Mouse (Mus musculus) limb, embryonic 11.5 days (tissue): ENCODE data around the gene Zic1. TPM values are rescaled to one million over a fixed set of nuclear protein-coding genes. Genes with fewer than 3 reads are reported as not detected.

Experiments used
- ATAC-seq: fragments of 200-750 bp; cut with Nextera tagmentation; 2 replicates; pipeline ENCODE4 v1.8.0; 2017; ENCODE audit warnings: low read depth; ENCODE audit not compliant: insufficient number of reproducible peaks, low FRiP score, low TSS enrichment
- DNase-seq: peaks from one replicate; pipeline ENCODE4 v3.0.0-alpha.2; 2015; ENCODE audit warnings: low spot score
- H3K27ac ChIP-seq: fragments of 300-500 bp; sonication (generic); replicated peaks from 2 replicates; pipeline ENCODE4 v1.5.1; 2014; ENCODE audit warnings: low read depth, mild to moderate bottlenecking, low read length
- H3K27me3 ChIP-seq: fragments of 300-500 bp; sonication (generic); 2 replicates; pipeline ENCODE4 v1.6.1; 2014; ENCODE audit warnings: mild to moderate bottlenecking, low read length, mixed read lengths; ENCODE audit not compliant: control insufficient read depth, insufficient read depth
- H3K36me3 ChIP-seq: fragments of 300-500 bp; sonication (generic); 2 replicates; pipeline ENCODE4 v1.6.1; 2014; ENCODE audit warnings: mild to moderate bottlenecking, low read length, moderate library complexity, mixed read lengths; ENCODE audit not compliant: control insufficient read depth, insufficient read depth
- H3K4me1 ChIP-seq: fragments of 300-500 bp; sonication (generic); 2 replicates; pipeline ENCODE4 v1.6.1; 2014; ENCODE audit warnings: low read length, mixed read lengths; ENCODE audit not compliant: control insufficient read depth, insufficient read depth
- H3K4me2 ChIP-seq: fragments of 300-500 bp; sonication (generic); 2 replicates; pipeline ENCODE4 v1.6.1; 2014; ENCODE audit warnings: low read depth, mild to moderate bottlenecking, moderate library complexity; ENCODE audit not compliant: severe bottlenecking
- H3K4me3 ChIP-seq: fragments of 300-500 bp; sonication (generic); 2 replicates; pipeline ENCODE4 v1.5.1; 2014; ENCODE audit warnings: low read depth, low read length
- H3K9ac ChIP-seq: fragments of 300-500 bp; sonication (generic); 2 replicates; pipeline ENCODE4 v1.6.1; 2014; ENCODE audit warnings: mild to moderate bottlenecking, low read length
- H3K9me3 ChIP-seq: fragments of 300-500 bp; sonication (generic); 2 replicates; pipeline ENCODE4 v1.6.1; 2016; ENCODE audit warnings: low read length; ENCODE audit not compliant: control insufficient read depth
- WGBS: fragments of 180-500 bp; shearing (Covaris S2); extraction: QIAGEN DNeasy Blood & Tissue Kit; methylation state at CpG from one replicate; pipeline ENCODE4 v1.1.7; 2014; 5-methylcytosine and 5-hydroxymethylcytosine counted together
- polyA plus RNA-seq: library from polyadenylated mRNA; unstranded; fragments of >200 nt; fragmentation: Nextera tagmentation; extraction: Ambion mirVana; gene quantifications from 2 replicates; pipeline ENCODE4 v1.2.1, GENCODE M21; 2014

Zic1 gene
- polyA plus RNA-seq, 1 experiment from 2014 or later, result 0.27 TPM

DNA sequence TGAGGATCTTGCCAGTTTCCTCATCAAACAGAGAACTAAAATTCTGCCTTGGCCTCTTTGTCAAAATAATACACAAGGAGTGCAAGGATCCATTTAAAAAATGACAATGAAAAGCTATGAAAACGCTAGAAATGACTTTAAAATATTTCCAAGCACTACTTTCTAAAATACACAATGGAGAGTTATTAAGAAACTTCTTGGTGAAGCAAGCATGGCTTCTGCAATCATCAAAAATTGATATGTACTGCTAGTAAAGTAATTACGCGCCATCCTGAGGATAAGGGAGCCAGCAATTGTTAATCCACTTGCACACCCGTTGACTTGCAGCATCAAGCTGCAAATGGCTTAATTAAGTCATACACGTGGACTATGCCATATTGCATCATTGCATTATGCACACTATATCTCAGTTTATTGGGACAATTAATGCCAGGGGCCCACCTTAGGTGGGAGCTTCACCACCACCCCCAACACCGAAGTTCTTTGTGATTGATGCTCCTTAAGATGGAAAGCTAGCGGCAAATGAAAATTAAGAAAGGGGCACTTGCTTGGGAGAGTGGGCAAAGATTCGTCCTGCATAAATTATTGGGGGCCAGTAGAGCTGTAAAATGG, 35.0 kb upstream of the Zic1 start:
- Histone ChIP-seq H3K9me3 (no peaks in the 10 kb centered on the region), H3K27ac (no peak overlapping the region), H3K9ac (no peak overlapping the region), H3K4me3 (no peak overlapping the region), H3K36me3 (no peaks in the 10 kb centered on the region), H3K27me3 (peaks cover 90% of the 10 kb centered on the region), H3K4me2 (no peak overlapping the region), H3K4me1 (no peaks in the 10 kb centered on the region)
- no peak for ATAC-seq
- WGBS, result 6% methylated on average over 8 of the region's 8 CpGs
- DNase-seq, result peak; percentile 24

DNA sequence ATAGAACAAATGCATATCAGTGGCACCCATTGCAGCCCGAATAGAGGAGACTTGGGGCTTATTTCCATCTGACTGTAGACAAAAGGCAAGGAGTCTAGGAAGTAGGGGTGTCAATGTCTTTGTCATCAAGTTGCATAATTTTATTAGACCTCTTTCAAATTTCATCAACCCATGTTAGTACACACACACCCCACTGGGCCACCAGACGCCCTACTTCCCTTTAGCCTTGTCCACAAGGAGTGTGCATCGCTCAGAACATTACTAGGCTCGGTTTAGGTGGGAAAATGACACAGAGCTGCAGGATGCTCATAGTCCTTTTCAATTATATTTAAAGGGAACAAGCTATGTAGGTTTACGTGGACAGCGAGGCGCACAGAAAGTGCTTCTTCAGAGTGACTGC, 34.4 kb upstream of the Zic1 start:
- H3K27ac ChIP-seq, result no peak overlapping the region
- DNase-seq (no peak), ATAC-seq (no peak)
- H3K4me1 ChIP-seq, result no peaks in the 10 kb centered on the region
- peaks cover 90% of the 10 kb centered on the region for H3K27me3 ChIP-seq
- H3K36me3 ChIP-seq, result no peaks in the 10 kb centered on the region
- H3K4me2 ChIP-seq, result no peak overlapping the region
- H3K4me3 ChIP-seq, result no peak overlapping the region
- H3K9ac ChIP-seq, result no peak overlapping the region
- WGBS, result 13% methylated on average over 7 of the region's 7 CpGs
- no peaks in the 10 kb centered on the region for H3K9me3 ChIP-seq

- H3K4me2 ChIP-seq, result no peak overlapping the region
- no peaks in the 10 kb centered on the region for H3K9me3 ChIP-seq
- WGBS, result 6% methylated on average over 14 of the region's 14 CpGs
- peaks cover 86% of the 10 kb centered on the region for H3K27me3 ChIP-seq
- H3K4me1 ChIP-seq, result no peaks in the 10 kb centered on the region
- ATAC-seq (no peak), DNase-seq (peak; percentile 25)
- no peak overlapping the region for H3K4me3 ChIP-seq
- no peak overlapping the region for H3K27ac ChIP-seq
- no peak overlapping the region for H3K9ac ChIP-seq
- no peaks in the 10 kb centered on the region for H3K36me3 ChIP-seq
Measured at GRCm38 (mm10) chr9:91395066-91395772, 29.6 kb upstream of the Zic1 start.

- Histone ChIP-seq H3K9me3 (no peaks in the 10 kb centered on the region), H3K4me3 (no peak overlapping the region), H3K36me3 (no peaks in the 10 kb centered on the region), H3K4me1 (no peaks in the 10 kb centered on the region), H3K27ac (no peak overlapping the region), H3K27me3 (peaks cover 88% of the 10 kb centered on the region), H3K9ac (no peak overlapping the region), H3K4me2 (no peak overlapping the region)
- WGBS, result 2% methylated on average over 14 of the region's 14 CpGs
- ATAC-seq, result no peak
- no peak for DNase-seq
Measured at GRCm38 (mm10) chr9:91394211-91394646, 28.6 kb upstream of the Zic1 start.

DNA sequence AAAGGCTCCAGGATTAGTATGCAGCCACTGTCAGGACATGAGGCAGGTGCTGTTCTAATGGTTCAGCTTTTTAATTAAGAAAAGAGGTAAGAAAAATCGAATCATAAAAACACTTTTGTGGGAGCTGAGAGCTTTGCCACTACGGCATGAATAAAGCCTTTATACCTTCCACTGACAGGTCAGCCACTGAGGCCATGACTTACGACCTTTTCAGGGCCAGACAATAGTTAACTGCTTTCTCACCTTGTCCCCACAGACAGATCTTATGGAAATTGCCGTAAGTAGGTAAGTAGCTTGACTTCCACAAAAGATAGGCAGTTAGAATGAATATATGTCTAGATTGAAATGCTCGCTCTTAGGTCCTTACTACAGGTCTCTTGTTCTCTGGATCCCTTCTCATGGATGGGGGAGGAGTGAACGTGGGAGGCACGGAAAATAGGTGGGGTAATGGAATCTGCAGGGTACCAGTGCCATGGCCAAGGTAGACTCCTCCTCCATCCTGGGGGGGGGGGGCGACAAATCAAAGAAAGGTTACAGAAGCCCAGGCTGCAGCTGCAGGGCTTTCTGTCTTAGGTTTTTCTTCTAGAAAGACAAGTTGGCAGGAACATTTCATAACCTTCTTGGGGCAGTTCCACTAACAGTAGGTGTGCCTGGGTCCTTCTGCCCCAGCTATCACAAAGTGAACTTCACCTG, 27.9 kb upstream of the Zic1 start:
- WGBS, result 5% methylated on average over 7 of the region's 8 CpGs
- Histone ChIP-seq H3K27ac (no peak overlapping the region), H3K4me1 (no peaks in the 10 kb centered on the region), H3K36me3 (no peaks in the 10 kb centered on the region), H3K4me3 (no peak overlapping the region), H3K27me3 (peaks cover 85% of the 10 kb centered on the region), H3K9ac (no peak overlapping the region), H3K9me3 (no peaks in the 10 kb centered on the region), H3K4me2 (no peak overlapping the region)
- no peak for ATAC-seq
- peak; percentile 26 for DNase-seq

GRCm38 (mm10) chr9:91388173-91388572, 22.6 kb upstream of the Zic1 start:
- Histone ChIP-seq H3K4me3 (no peak overlapping the region), H3K27ac (no peak overlapping the region), H3K36me3 (no peaks in the 10 kb centered on the region), H3K4me1 (no peaks in the 10 kb centered on the region), H3K4me2 (no peak overlapping the region), H3K9ac (no peak overlapping the region), H3K9me3 (no peaks in the 10 kb centered on the region), H3K27me3 (peaks cover 83% of the 10 kb centered on the region)
- 2% methylated on average over 4 of the region's 4 CpGs for WGBS
- DNase-seq (peak; percentile 29), ATAC-seq (no peak)

DNA sequence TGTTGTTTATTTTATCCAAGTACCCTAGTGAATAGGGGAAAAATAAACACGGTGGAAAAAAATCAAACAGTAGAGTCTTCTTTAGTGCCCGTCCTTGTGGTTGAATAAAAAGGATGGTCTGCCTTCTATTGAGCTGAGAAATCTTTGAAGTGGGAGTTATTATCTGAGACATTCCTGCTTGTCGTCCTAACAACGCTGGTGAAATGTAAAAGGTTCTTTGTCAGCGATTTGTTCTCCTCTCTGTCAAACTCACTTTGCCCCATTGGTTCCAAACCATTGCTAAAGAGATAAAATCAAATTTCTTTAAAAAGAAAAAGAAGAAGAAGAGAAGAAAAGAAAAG, 22.1 kb upstream of the Zic1 start:
- under 1% methylated on average over 5 of the region's 5 CpGs for WGBS
- H3K4me3 ChIP-seq, result no peak overlapping the region
- no peaks in the 10 kb centered on the region for H3K4me1 ChIP-seq
- H3K27me3 ChIP-seq, result peaks cover 85% of the 10 kb centered on the region
- H3K27ac ChIP-seq, result no peak overlapping the region
- H3K9me3 ChIP-seq, result no peaks in the 10 kb centered on the region
- ATAC-seq (no peak), DNase-seq (no peak)
- no peaks in the 10 kb centered on the region for H3K36me3 ChIP-seq
- no peak overlapping the region for H3K4me2 ChIP-seq
- no peak overlapping the region for H3K9ac ChIP-seq

DNA sequence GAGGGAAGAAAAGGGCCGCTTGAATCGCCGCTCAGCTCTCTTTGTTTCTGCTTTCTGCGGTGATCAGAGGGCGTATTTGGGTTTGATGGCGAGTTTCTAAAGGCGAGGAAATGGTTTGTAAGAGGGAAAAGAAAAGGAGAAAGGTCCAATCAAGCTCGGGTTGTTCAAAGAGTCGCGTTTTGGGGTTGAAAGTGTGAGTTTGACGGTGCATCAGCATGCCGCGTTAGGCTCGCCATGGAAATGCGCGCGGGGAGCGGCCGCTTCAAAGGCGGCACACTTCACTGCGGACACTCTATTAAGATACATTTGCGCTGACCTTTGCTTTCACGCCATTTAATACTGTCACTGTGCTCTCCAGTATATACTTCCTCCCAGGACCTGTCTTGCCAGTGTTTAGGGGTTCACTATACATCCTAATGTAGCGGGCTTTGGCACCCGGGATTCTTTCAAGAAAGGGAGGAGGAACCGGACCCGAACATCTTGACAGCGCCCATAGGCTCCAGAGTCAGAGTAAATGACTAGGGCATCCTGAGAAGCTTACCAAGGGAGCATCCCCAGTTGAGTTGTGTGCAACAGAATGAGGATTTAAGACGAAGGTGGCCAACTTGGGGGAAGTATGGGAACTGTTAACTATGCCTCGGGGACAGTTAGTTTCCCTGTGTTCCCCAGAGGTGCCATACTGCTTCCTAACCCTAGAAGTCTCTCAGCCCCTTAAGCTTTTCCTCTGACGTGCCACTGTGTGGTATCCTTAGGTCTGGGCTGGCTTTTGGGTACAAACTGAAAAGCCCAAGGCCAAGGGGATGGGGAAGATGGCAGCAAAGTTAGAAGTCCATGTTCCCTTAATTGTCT, 21.5 kb upstream of the Zic1 start:
- no peaks in the 10 kb centered on the region for H3K36me3 ChIP-seq
- peak; percentile 59 for DNase-seq

More for the DNA sequence above, 21.5 kb upstream of the Zic1 start:
- WGBS, result under 1% methylated on average over 31 of the region's 31 CpGs
- Histone ChIP-seq H3K4me2 (no peak overlapping the region), H3K4me1 (no peaks in the 10 kb centered on the region), H3K27ac (no peak overlapping the region), H3K9me3 (no peaks in the 10 kb centered on the region), H3K9ac (no peak overlapping the region), H3K27me3 (peaks cover 86% of the 10 kb centered on the region), H3K4me3 (no peak overlapping the region)
- no peak for ATAC-seq
